Mouse (Mus musculus) left cerebral cortex, adult 11 months (tissue): ENCODE measurements at regions not wholly inside any gene's neighbourhood (a gene's known extent, or its start where the extent isn't known, plus 50 kb on each side); places are given as distances from the start of the nearest gene placed in this dataset.
"Not testable (repeated sequence)": the region's sequence is repeated elsewhere in the genome, so short reads cannot be mapped to it uniquely, and the experiment has no call there.

Experiments
- DNase-seq: peaks from one replicate; pipeline ENCODE4 v3.0.0; 2022; ENCODE audit warnings: low spot score

DNA sequence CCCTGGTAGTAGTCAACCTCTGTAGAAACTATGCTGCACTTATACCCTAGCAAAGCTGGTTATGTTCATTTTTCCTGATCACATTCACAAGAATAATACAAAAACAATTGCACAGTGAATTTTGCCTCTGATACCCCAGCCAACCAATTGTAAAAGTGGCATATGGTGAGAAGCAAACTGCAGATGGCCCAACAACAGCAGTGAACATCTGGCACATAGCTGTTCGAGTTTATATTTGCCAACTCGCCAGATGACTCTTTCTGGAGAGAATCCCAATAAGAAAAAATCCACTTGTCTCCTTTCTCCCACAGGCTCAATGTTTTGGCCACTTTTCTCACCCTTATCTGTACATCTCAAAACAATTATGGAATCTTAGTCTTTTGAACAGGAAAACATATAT, 196.5 kb upstream of the Grik2 start:
- peak; percentile 7 for DNase-seq

GRCm38 (mm10) chr10:49952434-49952833, 163.9 kb upstream of the Grik2 start:
- no peak for DNase-seq

DNA sequence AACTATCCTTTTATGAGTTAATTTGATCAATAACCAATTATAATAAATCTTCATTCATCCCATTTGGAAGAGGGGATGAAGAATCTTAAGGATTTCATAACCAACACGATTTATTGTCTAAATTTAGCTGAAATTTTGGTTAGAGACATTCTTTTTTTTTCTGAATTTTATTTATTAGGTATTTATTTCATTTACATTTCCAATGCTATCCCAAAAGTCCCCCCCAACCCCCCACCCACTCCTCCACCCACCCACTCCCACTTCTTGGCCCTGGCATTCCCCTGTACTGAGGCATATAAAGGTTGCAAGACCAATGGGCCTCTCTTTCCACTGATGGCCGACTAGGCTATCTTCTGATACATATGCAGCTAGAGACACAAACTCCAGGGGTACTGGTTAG, 148.7 kb upstream of the Grik2 start:
- not testable (repeated sequence) for DNase-seq

GRCm38 (mm10) chr10:49909206-49909605, 120.6 kb upstream of the Grik2 start:
- DNase-seq, result not testable (repeated sequence)

DNA sequence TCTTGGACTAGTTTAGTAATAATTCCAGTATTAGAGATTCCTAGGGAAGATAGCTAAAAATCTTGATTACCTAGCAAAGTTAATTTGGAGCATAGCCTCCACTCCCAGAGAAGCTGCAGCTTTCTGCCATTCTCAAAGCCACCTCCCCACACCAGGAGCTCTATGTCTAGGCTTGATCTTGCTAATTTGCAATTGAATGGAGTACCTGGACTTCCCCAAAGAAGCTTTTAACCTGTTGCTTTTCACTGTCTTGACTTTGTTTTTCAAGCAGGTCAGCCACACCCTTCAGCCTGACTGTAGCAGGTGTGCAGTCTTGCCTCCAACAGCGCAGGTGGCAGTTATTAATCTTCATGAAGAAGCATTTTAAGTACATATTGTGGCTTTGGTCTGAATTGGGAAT, 119.6 kb upstream of the Grik2 start:
- DNase-seq, result not testable (repeated sequence)

DNA sequence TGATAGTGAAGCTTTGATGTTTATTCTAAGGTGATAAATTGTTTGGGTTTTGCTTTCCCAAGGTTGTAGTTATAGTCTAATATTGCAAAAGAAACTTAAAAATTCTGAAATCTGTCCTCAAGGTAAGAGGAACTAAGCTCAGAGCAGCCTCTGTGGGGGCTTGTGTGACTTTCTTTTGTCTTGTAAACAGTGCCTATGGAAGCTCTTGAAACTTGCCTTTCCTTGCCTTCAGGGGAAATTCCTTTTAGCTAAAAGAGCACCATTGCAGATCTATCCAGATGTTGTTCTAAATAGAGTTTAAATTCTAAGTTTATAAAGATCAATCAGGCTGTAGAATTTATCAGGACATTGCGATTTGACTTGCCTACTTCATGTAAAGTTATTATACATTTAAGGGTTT, 116.1 kb upstream of the Grik2 start:
- DNase-seq, result not testable (repeated sequence)

DNA sequence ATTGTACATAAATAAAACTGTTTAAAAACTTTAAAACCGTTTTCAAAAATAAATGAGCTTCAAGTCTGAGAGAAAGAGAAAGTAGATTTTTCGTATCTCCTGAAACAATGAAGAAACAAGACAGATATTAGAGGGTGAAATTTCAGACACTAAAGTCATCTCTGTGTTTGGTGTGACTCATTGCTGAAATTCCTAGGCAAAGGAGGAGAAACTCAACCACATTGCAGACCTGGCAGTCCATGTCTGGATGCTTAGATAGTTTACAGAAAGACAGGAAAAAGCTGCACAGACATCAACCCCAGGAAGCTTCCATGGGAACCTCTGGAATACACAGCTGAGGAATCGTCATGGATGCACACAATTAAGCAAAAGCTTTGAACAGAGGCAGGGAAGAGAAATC, 106.9 kb upstream of the Grik2 start:
- no peak for DNase-seq

DNA sequence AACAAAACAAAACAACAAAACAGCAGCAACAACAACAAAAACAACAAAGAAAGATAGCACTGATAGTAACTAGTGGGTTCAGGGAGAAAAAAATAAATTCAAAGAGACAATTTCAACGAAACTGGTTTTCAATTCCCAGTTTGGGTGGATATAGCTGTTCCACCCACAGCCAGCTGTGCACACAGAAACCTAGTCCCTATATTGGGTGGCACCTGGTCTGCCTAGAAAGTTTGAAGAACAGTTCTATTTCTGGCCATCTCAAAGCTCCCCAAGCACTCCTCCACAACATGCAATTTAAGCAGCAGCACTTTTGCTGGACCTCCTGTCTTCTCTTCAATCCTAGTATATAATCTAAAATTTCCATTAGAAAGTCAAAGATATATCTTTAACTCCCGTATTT, 95.5 kb upstream of the Grik2 start:
- peak; percentile 15 for DNase-seq

DNA sequence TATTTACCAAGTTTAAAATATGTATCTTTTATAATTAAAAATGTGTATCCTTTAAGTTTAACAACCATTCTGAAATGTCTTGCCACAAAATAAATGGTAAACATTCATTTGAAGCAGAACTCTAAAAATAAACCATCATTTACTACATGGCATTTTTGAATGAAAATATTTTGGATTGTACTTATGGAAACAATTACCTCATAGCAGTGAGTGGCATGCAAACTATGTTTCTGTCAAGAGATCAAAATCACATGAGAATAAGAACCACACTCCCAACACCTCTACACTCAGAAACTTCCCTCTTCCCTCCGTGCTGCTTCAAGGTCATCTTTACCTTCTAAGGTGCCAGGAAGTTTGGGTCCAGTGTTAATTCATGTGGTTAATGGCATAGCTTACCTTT, 94.9 kb upstream of the Grik2 start:
- no peak for DNase-seq

GRCm38 (mm10) chr10:49863800-49864199, 75.2 kb upstream of the Grik2 start:
- DNase-seq, result no peak

DNA sequence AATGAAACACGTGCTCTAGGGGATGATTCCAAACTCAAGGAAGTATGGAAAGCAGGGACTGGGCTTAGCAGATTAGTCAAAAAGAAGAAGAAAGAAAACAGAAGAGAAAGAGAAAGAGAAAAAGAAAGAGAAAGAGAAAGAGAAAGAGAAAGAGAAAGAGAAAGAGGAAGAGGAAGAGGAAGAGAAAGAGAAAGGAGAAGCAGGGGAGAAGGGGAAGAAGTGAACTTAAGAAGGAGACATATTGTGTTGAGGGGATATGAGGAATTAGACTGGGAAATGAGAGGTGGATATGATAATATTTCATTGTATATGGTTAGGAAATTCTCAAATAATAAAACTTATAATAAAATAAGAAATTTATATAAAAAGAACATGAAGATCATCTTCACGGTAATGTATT, 59.1 kb upstream of the Grik2 start:
- DNase-seq, result no peak

DNA sequence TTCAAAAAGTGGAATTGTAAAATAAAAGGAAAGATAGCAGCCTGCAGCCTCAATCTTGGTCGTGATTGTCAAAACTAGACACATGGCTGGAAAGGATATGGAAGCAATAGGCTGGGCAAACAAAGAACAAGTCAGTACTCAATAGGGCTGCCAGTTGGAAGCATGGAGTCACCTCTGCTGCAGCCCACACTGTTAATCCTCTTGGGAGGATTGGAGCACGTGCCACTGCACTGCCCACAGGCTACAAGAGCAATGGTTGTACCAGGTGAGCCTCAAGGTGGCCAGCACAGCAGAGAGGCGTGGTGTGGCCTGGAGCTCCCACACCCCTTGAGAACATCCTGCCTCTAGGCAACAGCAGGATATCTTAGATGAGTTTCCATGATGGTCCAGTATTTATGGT, 55.7 kb upstream of the Grik2 start:
- DNase-seq, result no peak
